Mouse (Mus musculus) limb, embryonic 14.5 days (tissue): ENCODE results near the gene Fam160b1. TPM values are rescaled to one million over a fixed set of nuclear protein-coding genes. Genes with fewer than 3 reads are reported as not detected.

Source experiments
- ATAC-seq: fragments of 200-750 bp; cut with Nextera tagmentation; 2 replicates; pipeline ENCODE4 v1.8.0; 2017; ENCODE audit warnings: low read depth, moderate number of reproducible peaks, moderate TSS enrichment; ENCODE audit not compliant: low FRiP score
- DNase-seq: peaks from one replicate; pipeline ENCODE4 v3.0.0-alpha.2; 2015; ENCODE audit warnings: low spot score
- H3K27ac ChIP-seq: fragments of 300-500 bp; sonication (generic); replicated peaks from 2 replicates; pipeline ENCODE4 v1.5.1; 2014; ENCODE audit warnings: low read depth, mild to moderate bottlenecking, low read length, moderate library complexity, mixed read lengths
- H3K27me3 ChIP-seq: fragments of 300-500 bp; sonication (generic); 2 replicates; pipeline ENCODE4 v1.6.1; 2014; ENCODE audit warnings: low read length, mixed read lengths; ENCODE audit not compliant: control insufficient read depth, insufficient read depth
- H3K36me3 ChIP-seq: fragments of 300-500 bp; sonication (generic); 2 replicates; pipeline ENCODE4 v1.6.1; 2014; ENCODE audit warnings: mild to moderate bottlenecking, low read length, moderate library complexity, mixed read lengths; ENCODE audit not compliant: control insufficient read depth, insufficient read depth
- H3K4me1 ChIP-seq: fragments of 300-500 bp; sonication (generic); 2 replicates; pipeline ENCODE4 v1.6.1; 2014; ENCODE audit warnings: antibody characterized with exemption, low read length, mixed read lengths; ENCODE audit not compliant: control insufficient read depth, insufficient read depth
- H3K4me2 ChIP-seq: fragments of 300-500 bp; sonication (generic); replicated peaks from 2 replicates; pipeline ENCODE4 v1.6.1; 2014; ENCODE audit warnings: low read depth, mild to moderate bottlenecking, low read length, moderate library complexity; ENCODE audit not compliant: severe bottlenecking
- H3K4me3 ChIP-seq: fragments of 300-500 bp; sonication (generic); replicated peaks from 2 replicates; pipeline ENCODE4 v1.5.1; 2014; ENCODE audit warnings: low read length
- H3K9ac ChIP-seq: fragments of 300-500 bp; sonication (generic); 2 replicates; pipeline ENCODE4 v1.6.1; 2014; ENCODE audit warnings: mild to moderate bottlenecking, low read depth, low read length, moderate library complexity; ENCODE audit not compliant: severe bottlenecking
- H3K9me3 ChIP-seq: fragments of 300-500 bp; sonication (generic); 2 replicates; pipeline ENCODE4 v1.6.1; 2016; ENCODE audit warnings: low read length; ENCODE audit not compliant: control insufficient read depth
- POLR2A ChIP-seq: fragments of 200-500 bp; IDR thresholded peaks from 2 replicates; pipeline ENCODE4 v1.8.0; 2012; ENCODE audit warnings: inconsistent platforms, mild to moderate bottlenecking, moderate library complexity, borderline replicate concordance; ENCODE audit not compliant: insufficient read depth, insufficient read length; ENCODE audit errors: extremely low read depth
- WGBS: fragments of 180-500 bp; shearing (Covaris S2); extraction: QIAGEN DNeasy Blood & Tissue Kit; methylation state at CpG from one replicate; pipeline ENCODE4 v1.1.7; 2014; 5-methylcytosine and 5-hydroxymethylcytosine counted together
- polyA plus RNA-seq, 2 experiments: library from polyadenylated mRNA; depleted of rRNA in 1 of 2; stranded (reverse) in 1 of 2; unstranded in 1 of 2; fragments of >200 nt; fragmentation: Nextera tagmentation in 1 of 2; extraction: Ambion mirVana in 1 of 2; gene quantifications; 2 replicates each; pipeline versions ENCODE4 v1.2.1 to v1.2.3; 2012 to 2014

Fam160b1 gene
- polyA plus RNA-seq, 2 experiments: 19.3 to 23.0 TPM

- peak; percentile 44; the same call in 1 of the 2 replicates for ATAC-seq
- peak; percentile 72 for DNase-seq
- H3K36me3 ChIP-seq: no peaks in the 10 kb centered on the region
- peaks cover 3% of the 10 kb centered on the region; the same call in 1 of the 2 replicates for H3K4me1 ChIP-seq
- H3K27ac ChIP-seq: no peak overlapping the region
- WGBS: 11% methylated on average over 24 of the region's 24 CpGs
- H3K4me2 ChIP-seq: peak overlapping the region; percentile 25; the same call in 1 of the 2 replicates
- no peaks in the 10 kb centered on the region for H3K27me3 ChIP-seq
- no peak overlapping the region for H3K9ac ChIP-seq
- no peak overlapping the region for H3K4me3 ChIP-seq
- H3K9me3 ChIP-seq: no peaks in the 10 kb centered on the region
- TF ChIP-seq POLR2A: no peak
Observed at GRCm38 (mm10) chr19:57403700-57404501, 43.4 kb downstream of the Fam160b1 start.

- Histone ChIP-seq H3K4me1 (peaks cover 3% of the 10 kb centered on the region; the same call in 1 of the 2 replicates), H3K4me2 (peak overlapping the region; percentile 25; the same call in 1 of the 2 replicates), H3K9ac (no peak overlapping the region), H3K27me3 (no peaks in the 10 kb centered on the region), H3K27ac (no peak overlapping the region), H3K4me3 (no peak overlapping the region), H3K9me3 (no peaks in the 10 kb centered on the region), H3K36me3 (no peaks in the 10 kb centered on the region)
- DNase-seq: no peak
- no peak for TF ChIP-seq POLR2A
- WGBS: 16% methylated on average over 9 of the region's 9 CpGs
- no peak for ATAC-seq
Observed at GRCm38 (mm10) chr19:57404502-57404848, 44.0 kb downstream of the Fam160b1 start.

GRCm38 (mm10) chr19:57407947-57408346 is 47.5 kb downstream of the Fam160b1 start:
- H3K4me2 ChIP-seq: no peak overlapping the region
- 70% methylated on average over 1 of the region's 1 CpGs for WGBS
- H3K27me3 ChIP-seq: no peaks in the 10 kb centered on the region
- no peak overlapping the region for H3K27ac ChIP-seq
- ATAC-seq (no peak), DNase-seq (no peak)
- H3K9me3 ChIP-seq: no peaks in the 10 kb centered on the region
- H3K4me1 ChIP-seq: peaks cover 13% of the 10 kb centered on the region
- no peaks in the 10 kb centered on the region for H3K36me3 ChIP-seq
- no peak for TF ChIP-seq POLR2A
- no peak overlapping the region for H3K9ac ChIP-seq
- no peak overlapping the region for H3K4me3 ChIP-seq

GRCm38 (mm10) chr19:57411375-57412196 is 51.1 kb downstream of the Fam160b1 start:
- peak overlapping the region; percentile 45 for H3K27ac ChIP-seq

GRCm38 (mm10) chr19:57413170-57413569 is 52.7 kb downstream of the Fam160b1 start:
- no peak for TF ChIP-seq POLR2A
- H3K9ac ChIP-seq: no peak overlapping the region
- ATAC-seq (no peak), DNase-seq (no peak)
- H3K9me3 ChIP-seq: no peaks in the 10 kb centered on the region
- H3K4me3 ChIP-seq: no peak overlapping the region
- H3K36me3 ChIP-seq: no peaks in the 10 kb centered on the region
- H3K4me1 ChIP-seq: peaks cover 10% of the 10 kb centered on the region
- H3K4me2 ChIP-seq: no peak overlapping the region
- 71% methylated on average over 3 of the region's 3 CpGs for WGBS
- H3K27me3 ChIP-seq: no peaks in the 10 kb centered on the region
- H3K27ac ChIP-seq: no peak overlapping the region

More at GRCm38 (mm10) chr19:57411375-57412196, 51.1 kb downstream of the Fam160b1 start:
- H3K9ac ChIP-seq: no peak overlapping the region; the same call in 1 of the 2 replicates
- no peaks in the 10 kb centered on the region for H3K27me3 ChIP-seq
- no peaks in the 10 kb centered on the region for H3K9me3 ChIP-seq
- DNase-seq (peak; percentile 66), ATAC-seq (peak; percentile 81)
- peak overlapping the region; percentile 1; the same call in 1 of the 2 replicates for H3K4me3 ChIP-seq
- peaks cover 10% of the 10 kb centered on the region for H3K4me1 ChIP-seq
- 10% methylated on average over 29 of the region's 29 CpGs for WGBS
- no peaks in the 10 kb centered on the region for H3K36me3 ChIP-seq
- TF ChIP-seq POLR2A: no peak
- peak overlapping the region; percentile 36 for H3K4me2 ChIP-seq
